Mouse (Mus musculus): ENCODE measurements at regions not wholly inside any gene's neighbourhood (a gene's known extent, or its start where the extent isn't known, plus 50 kb on each side); places are given as distances from the start of the nearest gene placed in this dataset.

DNA sequence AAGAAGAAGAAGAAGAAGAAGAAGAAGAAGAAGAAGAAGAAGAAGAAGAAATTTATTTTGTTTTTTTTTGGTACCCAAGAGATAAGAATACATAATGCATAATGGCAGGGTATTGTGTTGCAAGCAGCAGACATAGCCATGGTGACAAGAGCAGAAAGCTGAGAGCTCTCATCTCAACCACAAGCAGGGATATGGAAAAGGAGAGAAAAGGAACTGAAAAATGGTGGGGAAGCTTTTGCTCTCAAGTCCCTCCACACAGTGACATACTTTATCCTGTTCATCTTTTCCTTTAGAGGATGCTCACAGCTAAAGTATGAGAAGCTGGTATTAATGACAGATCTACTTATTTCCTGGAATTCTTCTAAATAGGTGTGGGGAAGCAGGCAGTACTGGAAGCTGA is 115.2 kb upstream of the Pik3r1 start:
- no peak for DNase-seq (ENCODE audit: low spot score)

DNA sequence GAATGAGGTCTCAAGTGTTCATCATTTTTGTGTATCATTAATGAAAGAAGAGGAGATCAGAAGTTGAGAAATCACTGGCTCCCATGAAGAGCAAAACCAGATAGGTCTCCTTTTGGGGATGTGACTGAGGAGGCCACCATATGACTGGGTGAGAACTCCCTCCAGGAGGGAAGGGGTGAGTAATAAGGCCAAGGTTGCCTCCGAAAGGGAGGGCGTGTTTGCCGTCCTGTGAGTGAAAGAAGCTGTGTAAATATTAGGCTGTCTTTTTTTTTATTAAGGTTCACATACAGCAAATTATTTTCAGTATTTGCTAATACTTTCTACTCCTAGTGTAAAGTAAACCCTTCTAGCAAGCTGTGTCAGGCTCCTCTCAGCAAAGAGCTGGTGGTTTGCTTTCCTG is 116.7 kb upstream of the Pik3r1 start:
- no peak for DNase-seq (ENCODE audit: low spot score)

DNA sequence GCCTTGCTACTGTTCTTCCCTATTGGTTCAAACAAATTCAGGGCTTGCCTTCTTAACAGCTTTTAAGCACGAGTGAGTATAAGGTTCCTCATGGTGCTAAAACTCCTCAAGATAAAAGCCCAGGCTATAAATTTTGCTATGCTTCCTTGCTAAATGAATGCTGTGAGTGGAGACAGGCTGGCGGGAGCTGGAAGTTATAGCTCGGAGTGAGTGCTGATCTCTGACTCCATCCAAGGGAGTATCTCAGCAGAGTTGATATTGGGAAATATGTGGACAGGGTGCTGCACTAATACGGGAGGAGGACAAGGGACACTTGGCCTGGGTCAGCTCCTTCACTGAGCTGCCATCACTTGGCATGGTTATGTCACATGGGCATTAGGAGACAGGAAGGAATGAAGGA is 123.5 kb upstream of the Pik3r1 start:
- DNase-seq (ENCODE audit: low spot score) = no peak

DNA sequence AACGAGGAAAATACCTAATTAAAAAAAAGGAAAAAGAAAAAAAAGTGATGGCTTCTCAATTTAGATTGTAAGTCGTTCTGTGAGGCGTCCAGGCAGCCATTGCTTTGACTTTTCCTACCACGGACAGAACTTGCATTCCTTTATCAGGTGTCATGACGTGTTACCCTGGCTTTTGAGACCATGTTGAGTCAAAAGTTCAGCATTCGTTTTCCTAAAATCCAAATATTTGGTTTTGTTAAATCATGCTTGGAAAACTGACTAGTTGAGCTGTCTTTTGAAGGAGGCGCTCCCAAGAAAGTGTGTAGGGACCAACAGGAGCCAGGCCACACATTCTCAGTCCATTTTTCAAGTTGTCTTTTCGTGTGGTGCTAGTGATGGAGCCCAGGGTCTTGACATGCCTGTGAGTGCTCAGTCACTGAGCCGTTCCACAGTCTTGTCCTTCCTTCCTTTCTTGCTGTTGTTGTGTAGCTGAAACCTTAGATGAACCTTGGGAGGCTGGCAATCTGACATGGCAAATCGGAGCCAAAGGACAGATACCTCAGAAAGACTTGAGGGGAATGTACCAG is 125.1 kb upstream of the Pik3r1 start:
- no peak for DNase-seq (ENCODE audit: low spot score)

DNA sequence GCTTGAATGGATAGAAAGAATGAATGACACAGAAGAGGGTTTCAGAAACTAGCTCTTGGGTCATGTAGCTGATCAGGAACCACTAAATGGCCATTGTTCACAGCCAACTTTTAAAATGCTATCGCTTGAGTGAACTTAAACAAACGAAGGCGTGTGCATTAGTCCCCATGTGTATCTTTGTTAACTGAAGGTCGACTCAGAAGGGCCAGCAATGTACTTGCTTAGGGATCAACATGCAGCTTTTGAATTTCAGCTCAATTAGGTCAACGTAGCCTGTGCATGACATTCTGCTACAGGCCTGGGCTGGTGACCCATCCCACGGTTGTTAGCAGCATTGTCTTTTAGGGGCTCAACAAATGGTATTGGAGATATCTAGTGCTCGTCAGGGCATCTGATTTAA is 127.1 kb upstream of the Pik3r1 start:
- no peak for DNase-seq (ENCODE audit: low spot score)

DNA sequence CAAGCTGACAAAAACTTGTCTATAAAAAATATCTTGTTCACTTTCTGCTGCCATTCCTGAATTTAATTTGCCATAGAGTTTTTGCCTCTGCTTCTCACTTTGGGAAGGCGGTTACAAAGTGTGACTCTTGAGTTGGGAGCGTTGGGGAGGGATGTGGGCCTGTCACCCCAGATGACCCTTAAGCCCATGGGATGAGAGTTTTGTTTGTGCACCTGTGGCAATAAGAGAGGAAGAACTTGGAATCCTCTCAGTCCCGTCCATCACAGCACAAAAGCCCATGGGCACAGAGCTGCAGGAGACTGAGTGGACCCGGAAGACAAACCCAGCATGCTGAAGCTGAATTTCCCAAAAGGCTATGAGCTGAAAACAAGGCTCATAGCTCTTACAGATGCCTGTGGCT is 127.7 kb upstream of the Pik3r1 start:
- DNase-seq (ENCODE audit: low spot score) = no peak

DNA sequence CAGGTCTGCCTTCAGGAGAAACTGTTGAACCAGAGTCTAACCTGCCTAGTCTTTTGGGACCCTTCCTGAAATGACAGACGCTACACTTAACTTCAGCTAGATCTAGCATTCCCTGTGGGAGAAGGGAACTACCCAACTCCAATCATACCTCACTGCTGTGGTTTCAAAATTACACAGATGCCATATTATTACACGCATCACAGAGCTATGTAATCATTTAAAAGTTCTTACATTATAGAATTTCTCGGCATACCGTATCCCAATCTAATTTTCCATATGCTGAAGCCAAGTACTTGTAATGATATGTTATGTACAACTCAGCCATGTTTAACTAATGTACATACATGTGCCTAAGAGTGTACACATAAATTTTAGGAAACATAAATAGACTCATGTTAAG is 128.9 kb upstream of the Pik3r1 start:
- DNase-seq (ENCODE audit: low spot score) = no peak

DNA sequence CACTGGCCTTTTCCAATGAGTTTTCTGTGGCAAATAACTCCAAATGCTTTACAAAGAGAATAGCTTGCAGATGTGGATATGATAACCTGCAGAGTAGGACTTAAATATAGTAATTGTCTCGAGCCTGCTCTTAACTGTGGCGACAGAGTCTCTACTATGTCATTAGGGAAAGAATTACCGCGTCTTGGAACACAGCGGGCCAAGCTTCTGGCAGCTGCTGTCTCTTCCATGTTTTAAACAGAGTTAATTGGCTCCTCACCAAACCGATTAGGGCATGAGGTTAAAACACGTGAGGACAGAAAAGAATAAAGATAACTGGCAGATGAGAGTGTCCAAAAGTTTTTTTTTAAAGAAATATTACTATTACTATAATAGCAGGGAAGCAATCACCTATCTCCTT is 134.2 kb upstream of the Pik3r1 start:
- DNase-seq (ENCODE audit: low spot score) = no peak

DNA sequence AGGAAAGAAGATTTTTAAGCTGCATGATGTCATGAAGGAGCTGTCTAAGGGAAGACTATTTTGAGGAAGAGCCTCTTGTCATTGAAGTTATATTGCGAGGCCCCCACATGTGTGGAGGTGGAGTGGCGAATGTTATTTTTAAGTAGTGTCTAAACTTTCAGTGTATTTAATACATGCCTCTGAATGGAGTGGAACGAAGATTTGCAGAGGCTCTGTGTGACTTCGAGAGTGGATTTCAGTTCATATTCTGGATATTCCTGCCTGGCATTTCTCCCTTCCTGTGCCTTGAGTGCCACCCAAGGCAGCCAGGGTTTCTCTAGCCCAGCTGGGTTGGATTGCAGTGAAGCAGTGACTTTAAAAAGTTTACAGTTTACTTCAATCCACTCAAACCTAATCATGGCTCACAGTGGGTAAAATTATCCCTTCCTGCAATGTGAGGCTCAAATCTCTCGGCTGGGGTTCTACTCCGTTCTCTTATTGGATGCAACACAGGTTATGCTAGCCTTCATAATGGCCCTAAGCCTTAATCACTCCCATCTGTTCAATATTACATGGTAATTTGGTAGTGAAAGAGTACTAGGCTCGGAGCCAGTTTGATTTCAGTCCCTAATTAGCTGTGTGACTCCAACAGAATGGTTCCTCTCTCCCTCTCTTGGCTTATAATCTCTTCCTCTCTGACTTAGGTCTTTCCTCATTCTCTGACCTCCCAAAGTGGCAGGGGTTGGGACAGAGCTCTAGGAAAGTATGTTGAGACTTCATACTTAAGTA is 138.1 kb upstream of the Pik3r1 start:
- no peak for DNase-seq (ENCODE audit: low spot score)

DNA sequence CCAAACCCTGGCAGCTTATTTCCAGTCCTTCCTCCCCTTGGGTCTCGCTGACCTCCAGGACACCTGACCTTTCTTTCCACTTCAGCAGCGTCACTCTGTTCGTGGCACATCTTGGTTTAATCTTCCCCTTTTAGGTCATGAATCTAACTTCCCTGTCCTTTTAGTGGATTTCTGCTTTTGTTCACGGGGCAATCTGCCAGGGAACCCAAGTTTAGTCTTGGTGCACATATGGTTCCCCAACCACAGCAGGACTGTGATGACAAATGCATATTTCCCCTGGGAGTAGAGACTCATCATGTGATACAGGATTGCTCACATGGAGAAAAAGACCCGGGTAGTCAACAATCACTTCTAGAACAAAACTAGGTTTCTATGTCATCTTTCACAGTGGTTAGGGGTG is 141.0 kb upstream of the Pik3r1 start:
- no peak for DNase-seq (ENCODE audit: low spot score)

DNA sequence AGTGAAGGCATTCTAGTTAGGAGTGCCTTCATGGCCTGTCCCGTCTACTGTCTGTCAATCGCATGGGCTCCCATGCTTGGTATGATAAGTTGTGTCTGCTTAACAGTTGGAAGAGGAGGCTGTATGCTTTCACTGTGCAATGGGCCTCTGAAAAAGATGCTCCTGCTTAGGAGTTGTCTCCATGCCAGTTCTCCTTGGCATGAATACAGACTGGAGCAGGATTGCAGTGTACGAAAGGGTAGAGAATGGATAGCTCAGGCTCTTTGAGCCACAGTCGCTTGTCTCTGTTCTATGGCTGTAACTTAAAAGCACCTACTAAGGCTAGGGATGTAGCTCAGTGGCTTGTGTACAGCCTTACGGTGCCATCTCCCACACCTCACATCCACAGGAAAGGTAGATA is 142.7 kb upstream of the Pik3r1 start:
- DNase-seq (ENCODE audit: low spot score) = no peak

DNA sequence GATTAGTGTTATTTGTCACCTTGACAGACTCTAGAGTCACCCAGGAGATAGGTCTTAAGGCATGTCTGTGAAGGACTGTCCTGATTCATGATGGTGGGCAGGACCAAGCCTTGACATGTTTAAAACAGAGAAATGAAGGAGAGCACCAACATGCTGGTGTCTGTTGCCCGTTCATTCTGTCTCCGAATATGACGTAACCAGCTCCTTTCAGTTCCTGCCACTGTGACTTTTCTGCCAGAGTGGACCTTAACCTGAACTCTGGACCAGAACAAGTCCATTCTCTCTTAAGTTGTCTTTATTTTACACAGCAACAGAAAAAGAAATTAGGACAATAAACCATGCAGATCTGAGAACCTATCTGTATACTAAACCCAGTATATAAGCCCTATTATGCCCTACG is 146.1 kb upstream of the Pik3r1 start:
- DNase-seq (ENCODE audit: low spot score) = no peak

DNA sequence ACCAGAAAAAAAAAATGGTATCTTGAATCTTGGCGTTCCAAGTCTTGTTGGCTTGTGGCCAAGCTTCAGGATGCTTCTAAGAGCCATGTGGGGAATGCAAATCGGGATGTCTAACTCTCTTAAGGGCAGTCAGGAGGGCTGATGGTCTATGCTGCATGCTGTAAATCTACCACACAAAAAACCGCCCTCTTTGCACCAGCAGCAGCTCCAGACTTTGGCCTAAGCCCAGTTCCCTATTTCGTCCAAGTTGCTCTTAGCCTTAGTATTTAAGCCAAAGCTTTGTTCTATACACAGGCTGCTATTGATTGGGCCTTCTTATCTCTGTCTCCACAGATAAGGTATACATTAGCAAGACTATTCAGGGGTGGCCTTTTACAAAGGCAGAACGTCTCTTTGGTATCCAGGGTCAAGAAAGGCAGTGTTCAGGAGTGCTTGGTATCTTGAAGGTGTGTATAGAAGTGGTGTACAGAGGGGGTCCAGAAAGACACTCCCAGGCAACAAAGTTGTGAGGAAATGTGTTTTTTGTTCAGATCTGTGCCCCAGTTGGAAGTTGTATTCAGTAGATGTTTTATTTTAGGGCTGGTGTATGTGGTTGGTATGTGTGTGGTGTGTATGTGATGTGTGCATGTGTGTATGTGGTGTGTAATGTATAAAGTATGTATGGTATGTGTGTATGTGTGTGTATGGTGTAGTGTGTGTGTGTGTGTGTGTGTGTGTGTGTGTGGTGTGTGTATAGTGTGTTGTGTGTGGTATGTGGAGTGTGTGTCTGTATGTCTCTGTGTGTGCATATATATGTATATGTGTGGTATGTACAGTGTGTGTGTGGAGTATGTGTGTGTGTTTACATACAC is 146.9 kb upstream of the Pik3r1 start:
- no peak for DNase-seq (ENCODE audit: low spot score)

DNA sequence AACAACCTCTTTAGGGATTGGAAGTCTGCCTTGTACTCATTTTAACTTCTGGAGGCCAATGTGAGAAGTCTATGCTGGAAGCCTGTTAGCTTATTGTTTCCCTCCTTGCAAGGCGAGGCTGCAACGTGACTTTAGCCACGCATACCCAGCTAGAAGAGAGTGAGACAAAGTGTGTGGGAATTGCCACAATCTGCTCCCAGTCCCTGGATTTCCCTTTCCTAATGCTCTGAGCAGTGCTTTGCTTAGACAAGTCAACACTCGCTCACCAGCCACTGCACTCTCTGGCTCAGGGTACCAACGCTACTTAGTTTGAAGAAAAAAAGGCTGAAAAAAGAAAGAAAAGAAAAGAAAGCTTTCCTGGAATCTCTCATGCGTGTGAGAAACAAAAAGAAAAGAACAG is 147.5 kb upstream of the Pik3r1 start:
- DNase-seq (ENCODE audit: low spot score) = no peak

DNA sequence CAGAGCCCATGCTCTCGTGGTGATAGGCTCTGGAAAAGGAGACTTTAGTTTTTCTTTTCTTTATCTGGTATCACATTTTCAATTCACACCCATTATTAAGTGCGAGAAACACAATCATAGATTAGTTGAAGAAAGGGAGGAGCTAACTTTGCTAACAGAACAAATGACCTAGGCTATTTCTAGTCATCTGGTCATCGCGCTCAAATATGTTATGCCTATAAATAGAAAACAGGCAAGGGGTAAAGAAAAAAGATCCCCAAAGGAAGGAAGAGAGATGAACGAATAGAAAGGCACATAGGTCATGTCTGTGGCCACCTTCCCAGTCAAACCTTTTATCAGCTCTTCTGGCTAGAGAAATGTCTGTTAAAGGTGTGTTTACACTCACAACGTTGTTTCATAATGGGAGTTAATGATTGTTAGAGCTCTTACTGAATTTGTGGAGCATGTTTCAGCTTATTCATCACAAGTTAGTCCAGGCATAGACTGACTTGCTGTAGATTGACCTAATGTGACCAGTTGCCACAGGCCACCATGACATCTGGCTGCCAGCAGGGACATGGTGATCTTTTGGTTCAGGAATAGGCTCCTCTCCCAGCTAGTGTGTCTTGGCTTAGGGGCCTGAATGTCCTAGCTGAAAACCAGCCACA is 148.1 kb upstream of the Pik3r1 start:
- DNase-seq (ENCODE audit: low spot score) = no peak

DNA sequence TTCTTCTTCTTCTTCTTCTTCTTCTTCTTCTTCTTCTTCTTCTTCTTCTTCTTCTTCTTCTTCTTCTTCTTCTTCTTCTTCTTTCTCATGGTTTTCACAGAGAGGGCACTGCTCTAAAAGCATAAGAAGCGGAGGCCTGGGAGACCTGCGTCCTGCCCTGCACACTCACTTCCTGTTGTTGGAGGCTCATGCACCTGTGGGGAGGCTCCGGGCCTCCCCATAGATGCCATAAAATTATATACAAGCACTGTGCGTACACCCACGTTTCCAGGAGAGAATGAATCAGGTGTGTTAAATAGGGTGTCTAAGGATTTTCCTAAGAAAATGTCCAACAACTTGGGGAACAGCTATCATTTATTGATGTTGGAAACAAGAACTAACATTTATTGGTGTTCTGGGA is 148.9 kb upstream of the Pik3r1 start:
- DNase-seq (ENCODE audit: low spot score) = no peak

DNA sequence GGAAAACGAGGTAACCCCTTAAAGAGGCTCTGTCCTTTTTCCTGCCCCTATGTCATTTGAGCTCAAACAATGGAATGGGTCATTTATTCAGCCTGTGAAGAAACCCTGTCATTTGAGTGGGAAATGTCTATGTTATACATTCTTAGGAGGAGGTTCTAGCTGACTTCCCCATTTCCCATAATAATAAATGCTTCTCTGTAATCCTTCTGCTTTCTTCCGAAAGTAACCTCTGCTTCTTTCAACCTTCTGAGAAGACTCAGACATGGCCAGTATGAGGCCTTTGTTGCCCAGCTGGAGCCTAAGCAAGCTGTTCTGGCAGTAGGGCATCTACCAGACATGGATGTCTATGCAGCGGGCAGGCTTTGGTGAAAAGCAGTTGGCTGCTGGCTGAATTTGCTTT is 150.2 kb upstream of the Pik3r1 start:
- no peak for DNase-seq (ENCODE audit: low spot score)

DNA sequence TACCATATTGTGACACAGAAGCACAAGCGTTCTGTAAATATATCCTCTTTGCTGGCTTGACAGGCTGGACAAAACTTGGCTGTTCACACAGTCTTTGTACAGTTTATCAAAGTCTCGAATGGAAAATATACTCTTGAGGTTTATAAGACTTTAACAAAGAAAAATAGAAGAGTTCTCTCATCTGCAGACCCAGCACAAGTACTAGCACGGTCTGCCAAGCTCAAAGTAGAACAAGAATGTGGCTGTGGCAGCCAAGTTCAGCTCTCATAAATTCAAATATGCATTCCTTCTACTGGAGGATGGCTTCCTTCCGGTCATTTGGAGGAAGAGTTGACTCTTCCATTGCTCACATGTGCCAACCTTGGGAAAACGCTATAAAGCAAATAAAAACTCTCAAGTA is 151.2 kb upstream of the Pik3r1 start:
- DNase-seq (ENCODE audit: low spot score) = no peak

DNA sequence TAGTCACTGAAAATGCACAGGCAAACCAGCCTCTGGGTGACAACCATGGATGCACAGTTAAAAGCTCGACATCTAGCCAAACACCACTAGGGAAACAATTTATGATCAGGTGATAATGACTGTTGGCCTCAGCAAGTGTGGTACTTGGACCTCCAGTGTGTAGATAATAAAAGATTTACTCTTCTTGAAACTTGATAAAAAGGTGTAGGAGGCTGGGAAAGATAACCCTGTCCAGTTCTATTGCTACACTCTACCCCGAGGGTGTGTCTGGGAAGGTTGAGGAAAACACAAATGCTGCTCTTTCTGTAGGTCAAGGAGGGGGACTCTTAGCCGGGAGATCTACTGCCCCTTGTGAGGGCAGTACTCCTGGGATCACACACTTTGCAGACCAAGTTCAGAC is 152.4 kb upstream of the Pik3r1 start:
- DNase-seq (ENCODE audit: low spot score) = no peak

DNA sequence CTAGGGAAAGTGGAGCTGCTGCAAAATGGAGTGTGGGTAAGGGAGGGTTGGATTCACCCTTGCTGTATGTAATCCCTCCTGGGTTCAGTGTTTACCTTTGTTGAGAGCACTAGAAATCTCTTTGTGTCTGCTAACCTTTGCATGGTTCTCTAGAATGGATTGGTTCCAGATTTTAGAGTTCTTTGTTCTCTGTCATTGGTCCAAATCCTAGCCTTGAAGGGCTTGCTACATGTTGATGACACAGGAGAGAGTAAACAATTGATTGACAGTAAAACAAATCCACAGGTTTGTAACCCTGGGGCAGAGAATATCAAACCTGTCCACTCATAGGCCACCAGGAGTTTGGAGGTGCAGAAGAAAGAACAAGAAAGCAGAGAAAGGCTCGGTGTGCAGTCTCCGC is 156.6 kb upstream of the Pik3r1 start:
- no peak for DNase-seq (ENCODE audit: low spot score)

DNA sequence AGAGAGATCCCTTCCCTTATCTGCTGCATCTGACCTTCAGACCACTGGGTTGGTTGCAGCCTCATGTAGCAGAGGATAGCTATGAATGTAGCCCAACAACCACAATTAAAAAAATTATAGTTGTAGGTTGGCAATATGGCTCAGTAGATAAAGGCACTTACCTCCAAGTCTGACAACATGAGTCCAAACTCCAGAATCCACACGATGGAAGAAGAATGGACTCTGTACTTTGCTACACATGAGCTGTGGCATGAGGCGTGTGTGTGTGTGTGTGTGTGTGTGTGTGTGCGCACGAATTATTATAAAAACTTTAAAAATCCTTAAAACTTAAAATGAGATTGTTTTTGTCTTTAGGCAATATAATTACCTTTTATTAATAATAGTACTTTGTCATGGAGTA is 163.2 kb upstream of the Pik3r1 start:
- DNase-seq (ENCODE audit: low spot score) = no peak

DNA sequence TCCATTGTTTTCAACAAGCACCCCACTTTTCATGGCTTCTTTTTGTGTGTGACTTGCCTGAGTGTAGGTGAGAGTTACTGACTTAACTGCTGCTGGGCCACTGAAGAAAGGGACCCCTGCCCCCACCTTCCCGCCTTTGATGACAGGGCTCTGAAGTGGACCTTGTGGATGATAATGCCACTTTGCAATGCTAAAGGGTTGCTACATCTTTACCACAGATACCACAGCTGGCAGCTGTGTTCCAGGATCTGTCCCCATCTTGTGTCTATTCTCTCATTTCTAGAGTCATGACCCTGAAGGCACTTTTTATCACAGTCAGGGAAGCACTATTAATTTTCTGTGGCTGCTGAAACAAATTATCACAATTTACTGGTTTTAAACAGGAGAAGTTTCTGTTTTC is 163.9 kb upstream of the Pik3r1 start:
- DNase-seq (ENCODE audit: low spot score) = no peak

DNA sequence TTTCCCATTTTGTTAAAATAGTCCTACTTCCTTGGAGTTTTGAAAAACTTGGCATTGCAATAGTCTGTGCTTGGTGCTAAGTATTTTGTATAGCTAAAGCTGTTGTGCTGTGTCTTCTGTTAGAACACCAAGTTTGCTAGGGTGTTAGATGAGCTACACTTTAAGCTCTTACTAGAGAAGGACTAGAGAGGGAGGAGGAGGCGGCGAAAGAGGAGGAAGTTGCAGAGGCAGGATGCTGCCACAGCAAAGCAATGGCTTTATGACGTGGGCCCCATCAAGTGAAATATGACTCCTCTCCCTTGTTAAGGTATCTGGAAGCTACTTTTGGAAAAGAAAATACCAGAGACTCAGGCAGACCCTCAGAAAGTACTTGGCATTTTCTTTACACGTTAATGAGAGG is 167.8 kb upstream of the Pik3r1 start:
- DNase-seq (ENCODE audit: low spot score) = no peak

Data from urinary bladder, postnatal 25 days (tissue).